Mouse (Mus musculus) gastrocnemius, postnatal 4 days (tissue): Measurements from ENCODE around the gene Paf1. TPM values are rescaled to one million over a fixed set of nuclear protein-coding genes. Genes with fewer than 3 reads are reported as not detected.
"Not testable (repeated sequence)": the region's sequence is repeated elsewhere in the genome, so short reads cannot be mapped to it uniquely, and the experiment has no call there.

Source experiments
- DNase-seq, 2 experiments: peaks; one replicate each; pipeline ENCODE4 v3.0.0; 2021 to 2022; ENCODE audit warnings: low spot score in 2 of 2, mixed read lengths in 2 of 2
- total RNA-seq, 2 experiments: library from RNA; stranded (reverse); gene quantifications; 2 replicates each; pipeline ENCODE4 v1.2.3; 2021

The Paf1 gene
- total RNA-seq, 2 experiments from 2014 or later, result 41.2 to 55.6 TPM

- DNase-seq, result no peak
Measured at GRCm38 (mm10) chr7:28382981-28383396, 9.8 kb upstream of the Paf1 start.

GRCm38 (mm10) chr7:28383606-28384005 is 9.1 kb upstream of the Paf1 start:
- no peak for DNase-seq

- no peak for DNase-seq
Measured at GRCm38 (mm10) chr7:28384162-28384561, 8.6 kb upstream of the Paf1 start.

GRCm38 (mm10) chr7:28385196-28385595 is 7.6 kb upstream of the Paf1 start:
- no peak for DNase-seq

GRCm38 (mm10) chr7:28386007-28386406 is 6.7 kb upstream of the Paf1 start:
- DNase-seq, result no peak

- DNase-seq, result peak; percentile 74 to 88
Measured at GRCm38 (mm10) chr7:28386462-28386861, 6.3 kb upstream of the Paf1 start.

- DNase-seq, result not testable (repeated sequence)
Measured at GRCm38 (mm10) chr7:28386877-28387276, 5.9 kb upstream of the Paf1 start.

GRCm38 (mm10) chr7:28387384-28387783 is 5.4 kb upstream of the Paf1 start:
- DNase-seq, result not testable (repeated sequence)

GRCm38 (mm10) chr7:28390331-28390730 is 2.4 kb upstream of the Paf1 start:
- DNase-seq, result no peak

GRCm38 (mm10) chr7:28393272-28393951 is 661 bp downstream of the Paf1 start:
- DNase-seq, result no peak

GRCm38 (mm10) chr7:28395425-28395824 is 2.7 kb downstream of the Paf1 start:
- no peak for DNase-seq

GRCm38 (mm10) chr7:28398000-28398399 is 5.2 kb downstream of the Paf1 start:
- DNase-seq, result no peak

GRCm38 (mm10) chr7:28398696-28399340 is 6.1 kb downstream of the Paf1 start:
- DNase-seq, result no peak

GRCm38 (mm10) chr7:28401030-28401429 is 8.3 kb downstream of the Paf1 start:
- DNase-seq, result no peak

GRCm38 (mm10) chr7:28401942-28402341 is 9.2 kb downstream of the Paf1 start:
- DNase-seq, result no peak

GRCm38 (mm10) chr7:28410841-28411475 is 18.2 kb downstream of the Paf1 start:
- DNase-seq, result peak in 1 of 2 experiments; percentile 70

GRCm38 (mm10) chr7:28412826-28413225 is 20.1 kb downstream of the Paf1 start:
- no peak for DNase-seq

- DNase-seq, result no peak
Measured at GRCm38 (mm10) chr7:28417368-28417767, 24.6 kb downstream of the Paf1 start.

- DNase-seq, result peak in 1 of 2 experiments; percentile 66
Measured at GRCm38 (mm10) chr7:28418096-28418670, 25.4 kb downstream of the Paf1 start.

- no peak for DNase-seq
Measured at GRCm38 (mm10) chr7:28419416-28419815, 26.7 kb downstream of the Paf1 start.

- DNase-seq, result no peak
Measured at GRCm38 (mm10) chr7:28423018-28423417, 30.3 kb downstream of the Paf1 start.

GRCm38 (mm10) chr7:28427738-28428137 is 35.0 kb downstream of the Paf1 start:
- DNase-seq, result no peak
